Mouse (Mus musculus): ENCODE measurements at regions not wholly inside any gene's neighbourhood (a gene's known extent, or its start where the extent isn't known, plus 50 kb on each side); places are given as distances from the start of the nearest gene placed in this dataset.

DNA sequence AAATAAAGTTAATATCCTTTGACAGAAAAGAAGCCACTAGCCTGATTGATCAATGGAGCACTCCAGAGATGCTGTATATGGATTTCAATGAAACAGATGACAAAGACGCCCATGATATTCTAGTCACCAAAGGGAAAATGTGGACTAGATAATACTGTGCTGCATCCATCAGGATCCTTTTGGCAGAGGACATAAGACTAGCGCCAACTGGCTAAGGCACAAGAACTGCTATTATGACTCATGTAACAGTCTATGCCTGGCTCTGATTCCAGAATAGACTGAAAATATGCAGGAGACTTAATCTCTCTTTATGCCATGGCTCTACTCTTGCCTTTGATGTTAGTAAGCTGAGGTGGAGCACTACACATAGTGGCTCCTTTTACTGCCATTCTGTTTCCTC is 128.7 kb upstream of the Tenm2 start:
- no peak for ATAC-seq (ENCODE audit: poor library complexity, severe bottlenecking)

DNA sequence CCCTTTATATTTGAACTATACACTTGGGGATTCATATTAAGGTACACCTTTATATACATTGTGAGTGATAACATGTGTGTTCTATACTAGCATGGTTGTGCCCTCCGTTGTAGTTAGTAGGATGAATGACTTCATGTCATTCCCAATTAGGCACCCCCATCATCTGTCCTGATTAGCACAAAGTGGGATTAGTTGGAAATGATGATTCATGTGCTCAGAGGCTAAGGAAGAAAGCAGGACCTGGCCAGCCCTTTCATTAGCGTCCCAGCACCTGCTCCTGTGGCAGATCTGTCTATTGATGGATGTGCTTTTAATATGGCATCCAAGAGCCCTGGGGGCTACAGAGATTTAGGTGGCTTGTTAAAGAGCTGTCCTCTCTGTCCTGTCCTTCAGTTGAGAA is 119.3 kb upstream of the Tenm2 start:
- no peak for ATAC-seq (ENCODE audit: poor library complexity, severe bottlenecking)

DNA sequence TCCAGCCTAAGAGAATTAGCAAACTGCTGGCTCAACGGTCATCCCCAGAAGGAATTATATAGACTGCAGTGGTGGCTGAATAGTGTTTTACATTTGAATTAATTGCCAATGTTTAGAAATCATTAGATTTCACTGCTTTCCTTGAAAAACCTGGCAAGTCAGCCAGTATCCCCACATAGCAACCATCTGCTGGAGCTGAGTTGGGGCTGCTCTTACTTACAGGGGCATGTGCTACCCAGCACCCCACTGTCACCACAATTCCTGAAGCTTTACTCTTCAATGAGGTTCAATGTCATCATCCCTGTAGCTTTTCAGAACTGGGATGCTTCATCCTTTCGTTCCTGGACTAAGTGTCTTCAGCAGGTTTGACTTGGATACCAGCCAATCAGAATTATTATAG is 73.9 kb upstream of the Tenm2 start:
- ATAC-seq (ENCODE audit: poor library complexity, severe bottlenecking): no peak

DNA sequence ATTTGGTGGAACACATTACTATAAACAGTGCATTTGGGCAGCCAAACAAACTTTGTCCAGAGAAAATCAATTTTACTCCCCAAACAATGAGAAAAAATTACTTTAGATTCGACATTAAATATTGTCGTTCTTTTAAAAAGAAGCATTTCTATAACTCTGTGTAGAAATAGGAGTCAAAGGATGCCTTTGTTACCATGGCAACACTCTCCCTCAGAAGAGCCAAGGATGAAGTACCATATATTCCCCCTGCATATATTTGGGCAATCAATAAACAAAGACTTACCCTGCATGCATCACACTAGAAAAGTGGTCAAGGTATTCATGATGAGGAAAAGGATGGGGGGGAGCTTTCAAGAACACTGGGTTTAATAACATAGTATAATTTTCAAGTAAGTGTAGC is 70.9 kb upstream of the Tenm2 start:
- no peak for ATAC-seq (ENCODE audit: poor library complexity, severe bottlenecking)
